Mouse (Mus musculus) heart, adult 2 months (tissue): ENCODE data around the gene Zpbp2. TPM values are rescaled to one million over a fixed set of nuclear protein-coding genes. Genes with fewer than 3 reads are reported as not detected.

ENCODE experiments used
- DNase-seq, 2 experiments: peaks; one replicate each; pipeline ENCODE4 v3.0.0; 2021
- H3K27ac ChIP-seq: fragments of 200-600 bp; 2 replicates; pipeline ENCODE4 v1.8.1; 2022
- H3K27me3 ChIP-seq: fragments of 200-500 bp; 2 replicates; pipeline ENCODE4 v1.6.1; 2012; ENCODE audit warnings: mild to moderate bottlenecking, low read length, inconsistent platforms, mixed read lengths; ENCODE audit not compliant: control insufficient read depth, insufficient read depth
- H3K36me3 ChIP-seq: fragments of 200-500 bp; 2 replicates; pipeline ENCODE4 v1.6.1; 2012; ENCODE audit warnings: low read length, inconsistent platforms; ENCODE audit not compliant: control insufficient read depth, insufficient read depth
- H3K4me1 ChIP-seq: fragments of 200-500 bp; 2 replicates; pipeline ENCODE4 v1.6.1; 2011; ENCODE audit warnings: low read length; ENCODE audit not compliant: control insufficient read depth, insufficient read depth
- H3K4me3 ChIP-seq: fragments of 200-600 bp; 2 replicates; pipeline ENCODE4 v1.8.1; 2022
- H3K79me2 ChIP-seq: fragments of 200-500 bp; replicated peaks from 2 replicates; pipeline ENCODE4 v1.6.1; 2012; ENCODE audit warnings: mild to moderate bottlenecking, inconsistent platforms, low read length, moderate library complexity, mixed read lengths; ENCODE audit not compliant: control insufficient read depth, insufficient read depth
- H3K9ac ChIP-seq: fragments of 200-500 bp; 2 replicates; pipeline ENCODE4 v1.6.1; 2012; ENCODE audit warnings: low read depth, mild to moderate bottlenecking, control low read depth, inconsistent platforms, low read length, mixed read lengths
- CTCF ChIP-seq: fragments of 200-600 bp; IDR thresholded peaks from 2 replicates; pipeline ENCODE4 v1.8.1; 2022; ENCODE audit warnings: antibody characterized with exemption, mild to moderate bottlenecking, moderate library complexity
- EP300 ChIP-seq: fragments of 200-500 bp; IDR thresholded peaks from 2 replicates; pipeline ENCODE4 v1.6.1; 2011; ENCODE audit warnings: low read depth, low read length, control low read depth; ENCODE audit not compliant: insufficient read depth
- POLR2A ChIP-seq: fragments of 200-500 bp; IDR thresholded peaks from 2 replicates; pipeline ENCODE4 v1.6.1; 2011; ENCODE audit warnings: mild to moderate bottlenecking, low read depth, low read length, control low read depth; ENCODE audit not compliant: insufficient read depth
- WGBS: fragments of 180-500 bp; shearing (Covaris S2); methylation state at CpG from one replicate; pipeline ENCODE4 v1.1.7; 2018; 5-methylcytosine and 5-hydroxymethylcytosine counted together
- intact Hi-C: fragments of 180-260 bp; cut with DNase I; formaldehyde crosslinking; loops from one replicate; pipeline ENCODE4 v1.15.1; 2025
- polyA plus RNA-seq: library from polyadenylated mRNA; depleted of rRNA; stranded (reverse); fragments of >200 nt; gene quantifications from 2 replicates; pipeline ENCODE4 v1.2.3, GENCODE M21; 2012
- total RNA-seq, 2 experiments: library from RNA; stranded (reverse); gene quantifications; 2 replicates each; pipeline ENCODE4 v1.2.3; 2021

The Zpbp2 gene
- total and polyA plus RNA-seq, 3 experiments = not detected

- WGBS = 84% methylated on average over 8 of the region's 8 CpGs
These were observed 17.4 kb downstream of the Zpbp2 start for GRCm38 (mm10) chr11:98568326-98568725.

GRCm38 (mm10) chr11:98569461-98569860 is 18.6 kb downstream of the Zpbp2 start:
- H3K27ac ChIP-seq = no peak overlapping the region
- WGBS = 73% methylated on average over 6 of the region's 6 CpGs
- no peaks in the 10 kb centered on the region for H3K27me3 ChIP-seq
- TF ChIP-seq EP300 = no peak
- no peak for TF ChIP-seq POLR2A
- no peak for TF ChIP-seq CTCF
- H3K79me2 ChIP-seq = no peaks in the 10 kb centered on the region
- no peak for DNase-seq
- H3K9ac ChIP-seq = no peak overlapping the region
- no peaks in the 10 kb centered on the region for H3K36me3 ChIP-seq
- intact Hi-C loops = no loop called here
- no peaks in the 10 kb centered on the region for H3K4me1 ChIP-seq
- no peak overlapping the region for H3K4me3 ChIP-seq

More at GRCm38 (mm10) chr11:98568326-98568725, 17.4 kb downstream of the Zpbp2 start:
- Histone ChIP-seq H3K27ac (no peak overlapping the region), H3K4me3 (no peak overlapping the region), H3K4me1 (no peaks in the 10 kb centered on the region), H3K36me3 (no peaks in the 10 kb centered on the region), H3K9ac (no peak overlapping the region), H3K27me3 (no peaks in the 10 kb centered on the region), H3K79me2 (no peaks in the 10 kb centered on the region)
- TF ChIP-seq CTCF = peak; percentile 40
- no peak for TF ChIP-seq EP300
- intact Hi-C loops = no loop called here
- DNase-seq = no peak

- H3K9ac ChIP-seq = no peak overlapping the region
- DNase-seq = no peak
- no peak overlapping the region for H3K4me3 ChIP-seq
- H3K27me3 ChIP-seq = no peaks in the 10 kb centered on the region
- no peaks in the 10 kb centered on the region for H3K4me1 ChIP-seq
- no peak for TF ChIP-seq POLR2A
- TF ChIP-seq EP300 = no peak
- TF ChIP-seq CTCF = no peak
- no peak overlapping the region for H3K27ac ChIP-seq
- H3K36me3 ChIP-seq = no peaks in the 10 kb centered on the region
- WGBS = 72% methylated on average over 5 of the region's 5 CpGs
- H3K79me2 ChIP-seq = no peaks in the 10 kb centered on the region
- intact Hi-C loops = no loop called here
These were observed 26.9 kb downstream of the Zpbp2 start for GRCm38 (mm10) chr11:98577776-98578175.

- peaks cover 4% of the 10 kb centered on the region; the same call in 1 of the 2 replicates for H3K4me1 ChIP-seq
- intact Hi-C loops = no loop called here
- TF ChIP-seq POLR2A (no peak), CTCF (no peak), EP300 (no peak)
- H3K36me3 ChIP-seq = no peaks in the 10 kb centered on the region
- DNase-seq = no peak
- no peak overlapping the region for H3K4me3 ChIP-seq
- no peak overlapping the region for H3K27ac ChIP-seq
- H3K9ac ChIP-seq = no peak overlapping the region
- no peaks in the 10 kb centered on the region for H3K79me2 ChIP-seq
- 49% methylated on average over 16 of the region's 16 CpGs for WGBS
- no peaks in the 10 kb centered on the region for H3K27me3 ChIP-seq
These were observed 29.6 kb downstream of the Zpbp2 start for GRCm38 (mm10) chr11:98580301-98581121.

GRCm38 (mm10) chr11:98581286-98582029 is 30.6 kb downstream of the Zpbp2 start:
- H3K4me1 ChIP-seq = peaks cover 7% of the 10 kb centered on the region; the same call in 1 of the 2 replicates
- H3K27ac ChIP-seq = no peak overlapping the region
- H3K9ac ChIP-seq = no peak overlapping the region
- no peak for DNase-seq
- H3K36me3 ChIP-seq = no peaks in the 10 kb centered on the region
- H3K79me2 ChIP-seq = no peaks in the 10 kb centered on the region
- TF ChIP-seq CTCF = no peak
- no peak for TF ChIP-seq POLR2A
- no peak for TF ChIP-seq EP300
- H3K27me3 ChIP-seq = no peaks in the 10 kb centered on the region
- no peak overlapping the region for H3K4me3 ChIP-seq
- WGBS = 68% methylated on average over 17 of the region's 17 CpGs
- intact Hi-C loops = no loop called here

- TF ChIP-seq CTCF = no peak
- TF ChIP-seq POLR2A = no peak
- no peak for TF ChIP-seq EP300
- DNase-seq = no peak
- Histone ChIP-seq H3K27me3 (no peaks in the 10 kb centered on the region), H3K4me3 (no peak overlapping the region), H3K9ac (no peak overlapping the region), H3K79me2 (no peaks in the 10 kb centered on the region), H3K27ac (no peak overlapping the region), H3K4me1 (peaks cover 7% of the 10 kb centered on the region; the same call in 1 of the 2 replicates), H3K36me3 (no peaks in the 10 kb centered on the region)
- WGBS = 84% methylated on average over 8 of the region's 8 CpGs
- intact Hi-C loops = no loop called here
These were observed 31.1 kb downstream of the Zpbp2 start for GRCm38 (mm10) chr11:98582030-98582388.
